Mouse (Mus musculus) small intestine, adult 2 months (tissue): ENCODE data around the gene Rin1.

ENCODE experiments used
- CTCF ChIP-seq: fragments of 200-500 bp; IDR thresholded peaks from 2 replicates; pipeline ENCODE4 v1.5.1; 2012; ENCODE audit warnings: low read depth, mild to moderate bottlenecking, control low read depth, inconsistent platforms, low read length, moderate library complexity, mixed read lengths; ENCODE audit not compliant: insufficient replicate concordance, insufficient read length; ENCODE audit errors: extremely low read depth
- POLR2A ChIP-seq: fragments of 200-500 bp; IDR thresholded peaks from 2 replicates; pipeline ENCODE4 v1.6.1; 2012; ENCODE audit warnings: low read depth, mild to moderate bottlenecking, control low read depth, inconsistent platforms, low read length, moderate library complexity

GRCm38 (mm10) chr19:5051031-5051430, 750 bp downstream of the Rin1 start:
- TF ChIP-seq CTCF, result no peak
- no peak for TF ChIP-seq POLR2A
